Mouse (Mus musculus) retina, postnatal 1 day (tissue): ENCODE results near the gene Mcpt2.
"Not testable (repeated sequence)": the region's sequence is repeated elsewhere in the genome, so short reads cannot be mapped to it uniquely, and the experiment has no call there.

Experiments
- DNase-seq: peaks from one replicate; pipeline ENCODE4 v3.0.0-alpha.2; 2012

Gene Mcpt2

GRCm38 (mm10) chr14:56041792-56042191, at the start of gene Mcpt2:
Gene Mcpt2 (plus strand): TSS chr14:56042041.
- DNase-seq = not testable (repeated sequence)

GRCm38 (mm10) chr14:56013147-56013546, 28.7 kb upstream of the Mcpt2 start:
- no peak for DNase-seq

- DNase-seq = no peak
Measured at GRCm38 (mm10) chr14:56013924-56014323, 27.9 kb upstream of the Mcpt2 start.

- DNase-seq = not testable (repeated sequence)
Measured at GRCm38 (mm10) chr14:56017671-56018070, 24.2 kb upstream of the Mcpt2 start, which contains the start of gene Mcpt1. Gene Mcpt1 (plus strand): TSS chr14:56017971.

GRCm38 (mm10) chr14:56019446-56019845, 22.4 kb upstream of the Mcpt2 start:
- no peak for DNase-seq

GRCm38 (mm10) chr14:56021305-56021704, 20.5 kb upstream of the Mcpt2 start:
- DNase-seq = not testable (repeated sequence)

GRCm38 (mm10) chr14:56030395-56030794, 11.4 kb upstream of the Mcpt2 start, which contains the start of gene Mcpt9:
Gene Mcpt9 (minus strand): TSS chr14:56030495.
- DNase-seq = not testable (repeated sequence)

- DNase-seq = no peak
Measured at GRCm38 (mm10) chr14:56034433-56034832, 7.4 kb upstream of the Mcpt2 start.

- DNase-seq = no peak
Measured at GRCm38 (mm10) chr14:56055408-56055807, 13.6 kb downstream of the Mcpt2 start.

GRCm38 (mm10) chr14:56057722-56058121, 15.9 kb downstream of the Mcpt2 start:
- DNase-seq = no peak

GRCm38 (mm10) chr14:56062213-56062612, 20.4 kb downstream of the Mcpt2 start, which contains the start of gene Mcpt4:
Gene Mcpt4 (minus strand): TSS chr14:56062313.
- DNase-seq = not testable (repeated sequence)

- no peak for DNase-seq
Measured at GRCm38 (mm10) chr14:56082016-56082415, 40.2 kb downstream of the Mcpt2 start.

- DNase-seq = no peak
Measured at GRCm38 (mm10) chr14:56085167-56085566, 43.3 kb downstream of the Mcpt2 start, which contains the start of gene Mcpt8. Gene Mcpt8 (minus strand): TSS chr14:56085273.

GRCm38 (mm10) chr14:56086711-56087110, 44.9 kb downstream of the Mcpt2 start:
- DNase-seq = no peak

- DNase-seq = no peak
Measured at GRCm38 (mm10) chr14:56093353-56093752, 51.5 kb downstream of the Mcpt2 start.
